Mouse (Mus musculus) midbrain, embryonic 14.5 days (tissue): ENCODE data around the gene Ass1. TPM values are rescaled to one million over a fixed set of nuclear protein-coding genes. Genes with fewer than 3 reads are reported as not detected.
"Not testable (repeated sequence)": the region's sequence is repeated elsewhere in the genome, so short reads cannot be mapped to it uniquely, and the experiment has no call there.

Source experiments
- ATAC-seq: fragments of 200-750 bp; cut with Nextera tagmentation; 2 replicates; pipeline ENCODE4 v1.8.0; 2017; ENCODE audit warnings: moderate number of reproducible peaks, moderate library complexity; ENCODE audit not compliant: low FRiP score, low TSS enrichment
- DNase-seq: peaks from one replicate; pipeline ENCODE4 v3.0.0-alpha.2; 2015
- H3K27ac ChIP-seq: fragments of 300-500 bp; sonication (generic); replicated peaks from 2 replicates; pipeline ENCODE4 v1.5.1; 2014; ENCODE audit warnings: mild to moderate bottlenecking, low read depth, low read length, moderate library complexity
- H3K27me3 ChIP-seq: fragments of 300-500 bp; sonication (generic); 2 replicates; pipeline ENCODE4 v1.6.1; 2014; ENCODE audit warnings: low read length, control low read depth, mixed read lengths; ENCODE audit not compliant: control insufficient read depth, insufficient read depth
- H3K36me3 ChIP-seq: fragments of 300-500 bp; sonication (generic); 2 replicates; pipeline ENCODE4 v1.6.1; 2014; ENCODE audit warnings: low read length, control low read depth; ENCODE audit not compliant: control insufficient read depth, insufficient read depth
- H3K4me1 ChIP-seq: fragments of 300-500 bp; sonication (generic); 2 replicates; pipeline ENCODE4 v1.6.1; 2014; ENCODE audit warnings: mild to moderate bottlenecking, antibody characterized with exemption, low read length, control low read depth; ENCODE audit not compliant: control insufficient read depth, insufficient read depth
- H3K4me2 ChIP-seq: fragments of 300-500 bp; sonication (generic); 2 replicates; pipeline ENCODE4 v1.6.1; 2014; ENCODE audit warnings: mild to moderate bottlenecking, low read length, moderate library complexity
- H3K4me3 ChIP-seq: fragments of 300-500 bp; sonication (generic); replicated peaks from 2 replicates; pipeline ENCODE4 v1.5.1; 2014; ENCODE audit warnings: low read depth, low read length
- H3K9ac ChIP-seq: fragments of 300-500 bp; sonication (generic); replicated peaks from 2 replicates; pipeline ENCODE4 v1.6.1; 2014; ENCODE audit warnings: mild to moderate bottlenecking, low read length, moderate library complexity
- H3K9me3 ChIP-seq: fragments of 300-500 bp; sonication (generic); 2 replicates; pipeline ENCODE4 v1.6.1; 2016; ENCODE audit warnings: low read length, control low read depth, mixed read lengths; ENCODE audit not compliant: control insufficient read depth
- WGBS: fragments of 180-500 bp; shearing (Covaris S2); extraction: QIAGEN DNeasy Blood & Tissue Kit; methylation state at CpG from one replicate; pipeline ENCODE4 v1.1.7; 2014; 5-methylcytosine and 5-hydroxymethylcytosine counted together
- polyA plus RNA-seq: library from polyadenylated mRNA; unstranded; fragments of >200 nt; fragmentation: Nextera tagmentation; extraction: Ambion mirVana; gene quantifications from 2 replicates; pipeline ENCODE4 v1.2.1, GENCODE M21; 2014

Gene Ass1
- polyA plus RNA-seq, 1 experiment from 2014 or later = 7.4 TPM

GRCm38 (mm10) chr2:31550503-31550902 lies 80.5 kb downstream of the Ass1 start:
- no peaks in the 10 kb centered on the region for H3K27me3 ChIP-seq
- no peaks in the 10 kb centered on the region for H3K36me3 ChIP-seq
- no peak overlapping the region for H3K9ac ChIP-seq
- no peak overlapping the region for H3K4me3 ChIP-seq
- no peaks in the 10 kb centered on the region for H3K4me1 ChIP-seq
- H3K9me3 ChIP-seq = no peaks in the 10 kb centered on the region
- H3K27ac ChIP-seq = no peak overlapping the region
- DNase-seq = peak; percentile 15
- WGBS = 73% methylated on average over 3 of the region's 3 CpGs
- no peak for ATAC-seq
- no peak overlapping the region for H3K4me2 ChIP-seq

- H3K27me3 ChIP-seq, H3K4me1 ChIP-seq, H3K9me3 ChIP-seq, ATAC-seq, H3K4me2 ChIP-seq, H3K27ac ChIP-seq, DNase-seq, H3K4me3 ChIP-seq, H3K9ac ChIP-seq, H3K36me3 ChIP-seq: not testable (repeated sequence)
- WGBS = 83% methylated on average over 2 of the region's 3 CpGs
These were observed 81.3 kb downstream of the Ass1 start for GRCm38 (mm10) chr2:31551351-31551750.

GRCm38 (mm10) chr2:31551971-31552370 lies 82.0 kb downstream of the Ass1 start:
- WGBS = 88% methylated on average over 10 of the region's 10 CpGs
- H3K9me3 ChIP-seq = no peaks in the 10 kb centered on the region
- no peak for DNase-seq
- no peak overlapping the region for H3K27ac ChIP-seq
- no peaks in the 10 kb centered on the region for H3K4me1 ChIP-seq
- ATAC-seq = no peak
- no peaks in the 10 kb centered on the region for H3K36me3 ChIP-seq
- H3K9ac ChIP-seq = no peak overlapping the region
- H3K27me3 ChIP-seq = no peaks in the 10 kb centered on the region
- no peak overlapping the region for H3K4me3 ChIP-seq
- H3K4me2 ChIP-seq = no peak overlapping the region

- H3K9me3 ChIP-seq = no peaks in the 10 kb centered on the region
- H3K27me3 ChIP-seq = no peaks in the 10 kb centered on the region
- no peaks in the 10 kb centered on the region for H3K4me1 ChIP-seq
- DNase-seq (no peak), ATAC-seq (no peak)
- no peak overlapping the region for H3K4me2 ChIP-seq
- 89% methylated on average over 5 of the region's 5 CpGs for WGBS
- no peak overlapping the region for H3K9ac ChIP-seq
- H3K36me3 ChIP-seq = no peaks in the 10 kb centered on the region
- H3K27ac ChIP-seq = no peak overlapping the region
- H3K4me3 ChIP-seq = no peak overlapping the region
These were observed 84.6 kb downstream of the Ass1 start for GRCm38 (mm10) chr2:31554619-31555018.

Other genes with a start within 250 kb of the Ass1 start
- 167 and 185 TPM in 2 replicates for gene Ncs1, start 224.4 kb upstream of the Ass1 start, polyA plus RNA-seq
- 0.08 and 0.22 TPM in 2 replicates for gene Hmcn2, start 155.8 kb upstream of the Ass1 start, polyA plus RNA-seq
- 42.7 and 58.4 TPM in 2 replicates for gene Fubp3, start 102.4 kb downstream of the Ass1 start, polyA plus RNA-seq
- gene Prdm12, start 169.8 kb downstream of the Ass1 start, polyA plus RNA-seq = 3.1 and 4.7 TPM in 2 replicates
- 31.1 and 33.9 TPM in 2 replicates for gene Exosc2, start 200.5 kb downstream of the Ass1 start, polyA plus RNA-seq
- gene Abl1, start 218.2 kb downstream of the Ass1 start, polyA plus RNA-seq = 19.6 and 27.6 TPM in 2 replicates